Mouse (Mus musculus): ENCODE data around the gene Pabpn1l. TPM values are rescaled to one million over a fixed set of nuclear protein-coding genes. Genes with fewer than 3 reads are reported as not detected.

Pabpn1l gene
- polyA plus RNA-seq, 1 experiment from 2014 or later = not detected

- Histone ChIP-seq H3K27ac (ENCODE audit: low read depth) (no peak overlapping the region), H3K9me3 (ENCODE audit: control insufficient read depth, low read length) (no peaks in the 10 kb centered on the region), H3K4me1 (replicated peaks; ENCODE audit: control insufficient read depth, insufficient read depth, low read length) (peaks cover 4% of the 10 kb centered on the region; the same call in 1 of the 2 replicates), H3K27me3 (replicated peaks; ENCODE audit: control insufficient read depth, insufficient read depth, low read length) (no peaks in the 10 kb centered on the region), H3K9ac (ENCODE audit: low read length) (no peak overlapping the region), H3K4me2 (ENCODE audit: low read length) (no peak overlapping the region), H3K36me3 (ENCODE audit: control insufficient read depth, insufficient read depth, low read length) (peaks cover 9% of the 10 kb centered on the region; the same call in 1 of the 2 replicates), H3K4me3 (ENCODE audit: low read depth, low read length) (no peak overlapping the region)
- ATAC-seq (replicated peaks; ENCODE audit: low FRiP score, low TSS enrichment, low read depth) (no peak), DNase-seq (ENCODE audit: low spot score) (no peak)
- WGBS = 72% methylated on average over 6 of the region's 6 CpGs
Observed at GRCm38 (mm10) chr8:122618660-122619378, 3.7 kb downstream of the Pabpn1l start.

- H3K4me1 ChIP-seq (replicated peaks; ENCODE audit: control insufficient read depth, insufficient read depth, low read length) = peaks cover 4% of the 10 kb centered on the region; the same call in 1 of the 2 replicates
- H3K36me3 ChIP-seq (ENCODE audit: control insufficient read depth, insufficient read depth, low read length) = peaks cover 9% of the 10 kb centered on the region; the same call in 1 of the 2 replicates
- no peak overlapping the region for H3K27ac ChIP-seq (ENCODE audit: low read depth)
- no peak overlapping the region for H3K4me3 ChIP-seq (ENCODE audit: low read depth, low read length)
- 28% methylated on average over 5 of the region's 7 CpGs for WGBS
- H3K9me3 ChIP-seq (ENCODE audit: control insufficient read depth, low read length) = no peaks in the 10 kb centered on the region
- no peak overlapping the region for H3K4me2 ChIP-seq (ENCODE audit: low read length)
- H3K9ac ChIP-seq (ENCODE audit: low read length) = no peak overlapping the region
- DNase-seq (ENCODE audit: low spot score) (peak; percentile 96), ATAC-seq (replicated peaks; ENCODE audit: low FRiP score, low TSS enrichment, low read depth) (peak; percentile 6; the same call in 1 of the 2 replicates)
- no peaks in the 10 kb centered on the region for H3K27me3 ChIP-seq (replicated peaks; ENCODE audit: control insufficient read depth, insufficient read depth, low read length)
Observed at GRCm38 (mm10) chr8:122617947-122618546, 4.5 kb downstream of the Pabpn1l start.

GRCm38 (mm10) chr8:122616181-122616905 lies 6.2 kb downstream of the Pabpn1l start:
- H3K27ac ChIP-seq (ENCODE audit: low read depth) = no peak overlapping the region
- DNase-seq (ENCODE audit: low spot score) = no peak
- peaks cover 14% of the 10 kb centered on the region; the same call in 1 of the 2 replicates for H3K4me1 ChIP-seq (replicated peaks; ENCODE audit: control insufficient read depth, insufficient read depth, low read length)
- no peaks in the 10 kb centered on the region for H3K27me3 ChIP-seq (replicated peaks; ENCODE audit: control insufficient read depth, insufficient read depth, low read length)
- H3K9ac ChIP-seq (ENCODE audit: low read length) = no peak overlapping the region
- 60% methylated on average over 9 of the region's 9 CpGs for WGBS
- ATAC-seq (replicated peaks; ENCODE audit: low FRiP score, low TSS enrichment, low read depth) = no peak
- no peak overlapping the region for H3K4me3 ChIP-seq (ENCODE audit: low read depth, low read length)
- no peak overlapping the region for H3K4me2 ChIP-seq (ENCODE audit: low read length)
- H3K9me3 ChIP-seq (ENCODE audit: control insufficient read depth, low read length) = no peaks in the 10 kb centered on the region
- H3K36me3 ChIP-seq (ENCODE audit: control insufficient read depth, insufficient read depth, low read length) = peaks cover 9% of the 10 kb centered on the region; the same call in 1 of the 2 replicates

- peak within 1 kb of the TSS; percentile 93 for H3K4me2 ChIP-seq (ENCODE audit: low read length)
- peak; percentile 99 for DNase-seq (ENCODE audit: low spot score)
- no peaks in the 10 kb centered on the region for H3K27me3 ChIP-seq (replicated peaks; ENCODE audit: control insufficient read depth, insufficient read depth, low read length)
- peak; percentile 96 for ATAC-seq (replicated peaks; ENCODE audit: low FRiP score, low TSS enrichment, low read depth)
- peak within 1 kb of the TSS; percentile 70 for H3K4me3 ChIP-seq (ENCODE audit: low read depth, low read length)
- peak within 1 kb of the TSS; percentile 62 for H3K9ac ChIP-seq (ENCODE audit: low read length)
- peaks cover 9% of the 10 kb centered on the region; the same call in 1 of the 2 replicates for H3K36me3 ChIP-seq (ENCODE audit: control insufficient read depth, insufficient read depth, low read length)
- under 1% methylated on average over 57 of the region's 57 CpGs for WGBS
- H3K9me3 ChIP-seq (ENCODE audit: control insufficient read depth, low read length) = no peaks in the 10 kb centered on the region
- peak within 1 kb of the TSS; percentile 71 for H3K27ac ChIP-seq (ENCODE audit: low read depth)
- peaks cover 10% of the 10 kb centered on the region; the same call in 1 of the 2 replicates for H3K4me1 ChIP-seq (replicated peaks; ENCODE audit: control insufficient read depth, insufficient read depth, low read length)
Observed at GRCm38 (mm10) chr8:122611295-122612133, 11.0 kb downstream of the Pabpn1l start, which contains the start of the genes Galns and Trappc2l. Galns (minus strand) TSS chr8:122611463. Trappc2l (plus strand) TSS chr8:122611640.

GRCm38 (mm10) chr8:122610612-122611277 lies 11.8 kb downstream of the Pabpn1l start:
- DNase-seq (ENCODE audit: low spot score) = no peak
- no peak; the same call in 1 of the 2 replicates for ATAC-seq (replicated peaks; ENCODE audit: low FRiP score, low TSS enrichment, low read depth)
- Histone ChIP-seq H3K9me3 (ENCODE audit: control insufficient read depth, low read length) (no peaks in the 10 kb centered on the region), H3K4me2 (ENCODE audit: low read length) (peak overlapping the region; percentile 93), H3K27me3 (replicated peaks; ENCODE audit: control insufficient read depth, insufficient read depth, low read length) (no peaks in the 10 kb centered on the region), H3K27ac (ENCODE audit: low read depth) (peak overlapping the region; percentile 57; the same call in 1 of the 2 replicates), H3K36me3 (ENCODE audit: control insufficient read depth, insufficient read depth, low read length) (peaks cover 9% of the 10 kb centered on the region; the same call in 1 of the 2 replicates), H3K4me3 (ENCODE audit: low read depth, low read length) (peak overlapping the region; percentile 70), H3K4me1 (replicated peaks; ENCODE audit: control insufficient read depth, insufficient read depth, low read length) (peaks cover 10% of the 10 kb centered on the region; the same call in 1 of the 2 replicates), H3K9ac (ENCODE audit: low read length) (peak overlapping the region; percentile 59)
- 6% methylated on average over 20 of the region's 20 CpGs for WGBS

GRCm38 (mm10) chr8:122610209-122610608 lies 12.3 kb downstream of the Pabpn1l start:
- Histone ChIP-seq H3K9ac (ENCODE audit: low read length) (no peak overlapping the region), H3K27ac (ENCODE audit: low read depth) (no peak overlapping the region), H3K36me3 (ENCODE audit: control insufficient read depth, insufficient read depth, low read length) (peaks cover 4% of the 10 kb centered on the region; the same call in 1 of the 2 replicates), H3K9me3 (ENCODE audit: control insufficient read depth, low read length) (no peaks in the 10 kb centered on the region), H3K4me3 (ENCODE audit: low read depth, low read length) (no peak overlapping the region), H3K4me1 (replicated peaks; ENCODE audit: control insufficient read depth, insufficient read depth, low read length) (peaks cover 10% of the 10 kb centered on the region; the same call in 1 of the 2 replicates), H3K4me2 (ENCODE audit: low read length) (peak overlapping the region; percentile 93), H3K27me3 (replicated peaks; ENCODE audit: control insufficient read depth, insufficient read depth, low read length) (no peaks in the 10 kb centered on the region)
- ATAC-seq (replicated peaks; ENCODE audit: low FRiP score, low TSS enrichment, low read depth) (no peak), DNase-seq (ENCODE audit: low spot score) (no peak)
- 64% methylated on average over 4 of the region's 4 CpGs for WGBS

GRCm38 (mm10) chr8:122606810-122607209 lies 15.7 kb downstream of the Pabpn1l start:
- no peak overlapping the region for H3K4me2 ChIP-seq (ENCODE audit: low read length)
- WGBS = 88% methylated on average over 11 of the region's 12 CpGs
- ATAC-seq (replicated peaks; ENCODE audit: low FRiP score, low TSS enrichment, low read depth) (no peak), DNase-seq (ENCODE audit: low spot score) (no peak)
- H3K36me3 ChIP-seq (ENCODE audit: control insufficient read depth, insufficient read depth, low read length) = no peaks in the 10 kb centered on the region
- no peak overlapping the region for H3K9ac ChIP-seq (ENCODE audit: low read length)
- no peaks in the 10 kb centered on the region; the same call in 1 of the 2 replicates for H3K4me1 ChIP-seq (replicated peaks; ENCODE audit: control insufficient read depth, insufficient read depth, low read length)
- no peaks in the 10 kb centered on the region for H3K27me3 ChIP-seq (replicated peaks; ENCODE audit: control insufficient read depth, insufficient read depth, low read length)
- no peak overlapping the region for H3K27ac ChIP-seq (ENCODE audit: low read depth)
- no peaks in the 10 kb centered on the region for H3K9me3 ChIP-seq (ENCODE audit: control insufficient read depth, low read length)
- H3K4me3 ChIP-seq (ENCODE audit: low read depth, low read length) = no peak overlapping the region

Data from intestine, embryonic 14.5 days (tissue).